Mouse (Mus musculus) frontal cortex, adult 2 months (tissue): ENCODE measurements around the gene Clec16a. TPM values are rescaled to one million over a fixed set of nuclear protein-coding genes. Genes with fewer than 3 reads are reported as not detected.
A peak's percentile ranks its signal among the peaks of the same experiment; 100 is the strongest.

ENCODE experiments used
- DNase-seq, 2 experiments: peaks; one replicate each; pipeline ENCODE4 v3.0.0; 2022; ENCODE audit warnings: low spot score in 1 of 2; ENCODE audit errors: extremely low spot score in 1 of 2
- polyA plus RNA-seq: library from polyadenylated mRNA; depleted of rRNA; stranded (reverse); fragments of >200 nt; gene quantifications from 2 replicates; pipeline ENCODE4 v1.2.3, GENCODE M21; 2012

Clec16a gene
- polyA plus RNA-seq, 1 experiment: 44.2 TPM

DNA sequence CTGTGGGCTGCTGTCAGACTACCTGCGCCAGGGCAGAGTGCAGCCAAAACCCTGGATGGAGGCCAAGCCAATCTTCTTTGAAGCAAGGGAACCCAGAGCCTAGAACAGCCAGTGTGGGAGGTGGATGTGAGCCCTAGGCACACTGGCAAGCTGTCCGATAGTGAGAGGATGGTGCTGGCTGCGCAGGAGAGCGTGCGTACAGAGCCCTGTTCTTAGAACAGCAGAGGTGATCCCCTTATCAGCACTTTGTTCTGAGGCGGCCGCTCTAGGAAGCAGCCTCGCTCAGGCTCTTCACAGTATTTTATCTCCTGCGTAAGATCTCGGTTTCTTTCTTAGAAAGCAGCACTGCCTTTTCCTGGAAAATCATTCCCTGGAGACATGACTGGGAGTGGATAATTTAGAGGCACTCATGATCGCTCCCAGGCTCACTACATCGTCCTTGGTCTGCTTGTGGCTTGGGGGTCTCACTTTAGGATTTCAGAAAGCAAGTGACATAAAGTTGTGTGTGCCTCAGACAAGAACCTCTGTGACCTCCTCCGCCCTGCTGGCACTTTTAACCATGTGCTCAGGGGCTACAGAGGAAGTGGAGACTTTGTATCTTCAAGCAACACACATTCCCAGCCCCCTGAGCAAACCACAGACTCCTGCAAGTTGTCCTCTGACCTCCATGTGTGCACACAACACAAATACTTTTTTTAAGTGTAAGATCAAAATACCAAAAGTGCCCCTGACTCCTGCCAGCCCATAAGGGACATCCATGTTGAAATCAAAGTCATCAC is 94.2 kb downstream of the Clec16a start:
- no peak for DNase-seq

DNA sequence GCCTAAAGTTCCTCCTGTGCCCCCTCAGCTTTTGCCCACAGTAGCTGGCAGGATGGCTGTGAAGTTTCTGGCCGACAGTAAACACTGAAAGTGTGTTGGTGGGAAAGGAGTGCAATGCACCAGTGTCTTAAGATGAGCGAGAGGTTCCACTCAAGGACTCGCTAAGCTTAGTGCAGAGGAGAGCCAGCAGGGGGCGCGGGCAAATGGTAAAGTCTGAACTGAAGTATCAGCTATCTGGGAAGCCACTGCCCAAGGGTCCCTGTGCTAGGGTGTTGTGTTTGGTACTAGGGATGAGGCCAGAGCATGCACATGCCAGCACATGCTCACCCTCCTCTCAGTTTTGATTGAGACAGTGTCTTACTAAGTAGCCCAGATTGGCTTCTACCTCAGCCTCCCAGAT is 94.9 kb downstream of the Clec16a start:
- peak in 1 of 2 experiments; percentile 88 for DNase-seq

DNA sequence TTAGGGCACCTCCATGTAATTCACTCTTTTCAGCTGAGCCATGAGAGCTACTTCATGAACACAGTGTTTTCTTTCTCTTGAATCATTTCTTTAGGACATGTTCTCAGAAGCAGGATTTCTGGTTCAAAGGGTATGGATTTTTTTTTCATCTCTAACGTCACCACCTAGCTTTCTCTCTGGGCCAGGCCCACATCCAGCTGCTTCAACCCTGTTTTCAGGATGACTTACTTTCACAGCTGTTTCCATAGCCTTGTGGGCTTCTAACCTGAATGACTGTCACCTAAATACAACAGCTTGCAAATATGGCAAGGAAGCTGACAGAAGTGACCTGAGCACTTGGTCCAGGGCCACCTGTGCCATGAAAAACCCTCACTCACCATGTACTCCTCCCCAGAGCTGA is 96.0 kb downstream of the Clec16a start:
- no peak for DNase-seq

GRCm38 (mm10) chr16:10642857-10643633 is 97.9 kb downstream of the Clec16a start:
- DNase-seq: no peak

DNA sequence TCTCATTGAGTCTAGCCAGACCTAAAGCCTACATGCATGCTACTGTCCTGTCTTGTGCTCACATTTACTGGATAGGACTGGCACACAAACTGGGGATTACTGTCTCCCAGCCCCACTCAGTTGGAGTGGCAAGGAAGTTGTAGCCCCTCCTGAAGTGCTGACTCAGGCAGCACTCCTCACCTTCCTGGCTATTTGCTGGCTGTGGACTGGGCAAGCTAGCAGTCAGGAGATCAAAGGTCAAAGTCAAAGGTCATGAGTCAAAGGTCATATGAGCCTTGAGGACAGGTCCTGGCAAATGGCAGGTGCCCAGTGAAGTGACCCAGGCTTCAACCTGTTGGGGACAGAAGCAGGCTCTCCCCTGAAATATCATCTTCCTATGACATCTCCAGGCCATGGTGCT is 99.1 kb downstream of the Clec16a start:
- no peak for DNase-seq

GRCm38 (mm10) chr16:10644731-10645130 is 99.6 kb downstream of the Clec16a start:
- DNase-seq: no peak

DNA sequence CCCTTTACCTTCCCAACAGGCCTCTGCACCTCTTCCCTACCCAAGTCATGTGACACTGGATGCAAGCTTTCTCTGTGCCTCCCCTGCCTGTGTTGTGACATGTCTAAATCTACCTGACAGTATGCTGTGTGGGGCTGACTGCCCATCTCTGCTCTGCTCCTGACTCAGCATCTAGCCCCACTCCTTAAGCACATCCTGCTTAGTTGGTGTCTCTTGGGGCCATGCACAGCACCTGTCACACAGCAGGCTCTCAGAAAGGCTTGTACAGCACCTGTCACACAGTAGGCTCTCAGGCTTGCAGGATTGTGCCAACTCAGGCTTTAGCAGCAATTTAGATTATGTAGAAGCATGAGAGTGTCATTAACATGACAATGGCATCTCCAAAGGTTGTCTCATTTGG is 106.7 kb downstream of the Clec16a start:
- no peak for DNase-seq

DNA sequence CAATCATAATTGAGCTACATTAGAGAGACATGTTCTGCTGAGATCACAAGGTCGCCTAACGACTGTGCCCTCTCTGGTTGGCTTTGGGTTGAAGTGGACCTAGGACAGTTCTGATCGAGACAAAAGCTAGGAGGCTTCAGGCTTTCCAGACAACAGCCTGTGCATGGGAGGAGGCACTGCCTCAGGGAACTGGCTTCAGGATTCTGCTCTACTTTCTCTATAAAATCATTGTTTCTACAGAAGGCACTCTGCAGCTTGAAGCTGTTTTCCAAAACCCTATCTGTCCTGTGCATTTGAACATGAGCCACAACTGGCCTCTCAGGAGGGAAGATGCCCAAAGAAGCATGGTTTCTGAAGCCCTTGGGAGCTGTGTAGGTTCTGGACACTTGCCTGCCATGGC is 107.8 kb downstream of the Clec16a start:
- DNase-seq: no peak

GRCm38 (mm10) chr16:10655236-10655635 is 110.1 kb downstream of the Clec16a start:
- no peak for DNase-seq

DNA sequence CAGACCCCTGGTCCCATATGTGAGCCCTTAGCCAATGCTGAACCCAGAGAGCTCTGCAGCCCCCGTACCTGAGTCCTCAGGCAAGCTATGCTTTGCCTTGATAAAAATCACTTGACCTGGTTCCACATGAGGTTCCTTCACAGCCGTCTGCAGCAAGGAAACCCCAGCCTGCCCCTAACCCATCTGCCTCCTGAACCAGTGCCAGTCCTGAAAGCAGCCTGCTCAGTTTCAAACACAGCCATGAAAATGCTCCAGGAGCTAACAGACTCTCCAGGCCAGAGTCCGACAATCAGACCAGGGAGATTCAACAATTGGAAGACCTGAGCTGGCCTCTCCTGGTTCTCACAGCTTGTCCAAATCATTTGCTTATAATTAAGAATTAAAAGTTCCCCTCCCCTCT is 110.8 kb downstream of the Clec16a start:
- DNase-seq: no peak

DNA sequence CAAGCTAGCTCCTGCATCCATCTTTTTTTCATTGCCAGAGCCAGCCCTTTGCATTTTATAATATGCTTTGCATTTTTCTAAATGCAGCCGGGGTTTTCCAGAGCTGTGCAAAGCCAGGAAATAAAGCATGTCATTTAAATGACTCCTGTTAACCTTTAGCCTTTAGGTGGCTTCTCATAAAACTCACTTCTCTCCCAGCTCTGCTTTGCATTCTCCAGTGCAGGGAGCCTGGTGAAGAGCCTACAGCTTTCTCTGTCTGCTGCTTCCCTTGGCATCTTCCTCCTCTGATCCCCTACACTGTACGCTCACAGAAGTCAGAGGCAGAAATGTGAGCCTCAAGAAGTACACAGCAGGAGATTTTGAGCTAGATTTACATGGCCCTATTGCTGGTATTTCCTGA is 111.3 kb downstream of the Clec16a start:
- peak in 1 of 2 experiments; percentile 45 for DNase-seq

GRCm38 (mm10) chr16:10656939-10657338 is 111.8 kb downstream of the Clec16a start:
- no peak for DNase-seq

DNA sequence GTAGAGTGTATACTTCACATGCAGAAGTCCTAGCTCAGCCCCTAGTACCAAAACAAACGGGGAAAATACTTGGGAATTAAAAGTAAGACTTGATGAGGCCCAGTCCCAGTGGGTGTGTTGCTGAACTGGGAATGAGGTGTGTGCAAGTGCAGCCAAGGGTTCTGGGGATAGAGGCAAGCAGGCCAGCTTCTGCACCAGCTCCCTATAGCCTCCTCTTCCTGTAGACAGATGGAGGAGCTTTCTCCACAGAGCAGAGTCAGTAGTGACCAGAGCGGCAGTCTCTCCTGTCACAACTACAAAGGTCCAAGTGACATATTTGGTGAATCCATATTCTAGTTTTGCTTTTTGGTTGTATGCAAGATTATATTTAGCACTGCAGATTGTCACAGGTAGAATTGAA is 114.1 kb downstream of the Clec16a start:
- DNase-seq: no peak

- DNase-seq: peak in 1 of 2 experiments; percentile 58
Observed at GRCm38 (mm10) chr16:10660526-10660925, 115.4 kb downstream of the Clec16a start.

DNA sequence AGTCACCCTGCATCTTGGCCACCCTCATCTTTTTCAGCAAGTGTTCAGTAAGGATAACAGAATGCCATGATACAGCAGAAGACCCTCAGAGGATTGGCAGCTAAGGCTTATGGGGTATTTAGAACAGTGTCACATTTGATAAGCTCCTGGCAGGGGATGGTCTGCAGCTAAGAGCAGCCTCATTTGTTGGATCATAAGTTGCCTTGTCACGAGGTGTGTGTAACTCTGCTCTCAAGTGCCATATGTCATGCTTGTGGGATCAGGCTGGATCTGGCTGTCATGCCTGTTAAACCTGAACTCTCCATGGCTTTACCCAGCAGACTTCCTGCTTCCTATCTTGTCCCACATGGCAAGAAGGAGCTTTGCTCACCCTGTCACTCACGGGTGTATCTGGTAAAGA is 116.2 kb downstream of the Clec16a start:
- no peak for DNase-seq

DNA sequence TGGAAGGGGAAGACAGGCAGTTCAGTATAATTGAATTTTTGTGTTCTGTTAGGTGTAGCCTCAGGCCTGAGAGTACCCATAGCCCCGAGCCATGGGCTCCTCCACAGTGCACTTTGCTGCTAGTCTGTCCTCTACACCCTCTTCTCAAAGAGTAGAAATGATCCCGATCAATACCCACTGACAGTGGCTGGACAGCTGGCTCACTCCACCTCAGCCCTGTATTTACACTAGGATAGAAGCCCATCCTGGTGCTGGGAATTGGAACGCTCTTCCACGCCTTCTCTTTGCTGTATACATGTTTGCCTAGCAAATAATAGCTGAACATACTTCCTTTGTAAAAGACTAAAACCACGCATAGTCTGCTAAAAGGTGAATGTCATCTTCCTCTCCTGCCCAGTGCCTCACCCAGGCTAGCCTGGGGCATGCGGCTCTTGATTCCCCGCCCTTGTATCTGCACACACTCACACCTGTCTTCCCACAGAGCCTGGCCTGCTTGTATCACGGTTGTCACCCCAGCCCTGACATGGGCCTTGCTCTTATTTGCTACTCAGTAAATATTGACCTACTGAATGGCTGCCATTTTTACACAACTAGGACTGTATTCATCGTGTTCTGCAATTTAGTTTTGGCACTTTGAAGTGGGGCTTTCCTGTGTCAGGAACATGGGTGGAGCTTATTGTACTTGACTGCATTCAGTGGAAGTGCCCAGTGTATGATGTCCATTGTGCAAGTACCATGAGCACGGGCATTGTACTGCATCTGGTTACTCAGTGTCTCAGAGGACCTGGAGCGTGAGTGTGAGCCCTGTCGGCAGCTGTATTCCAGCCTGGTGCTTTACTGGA is 119.0 kb downstream of the Clec16a start:
- no peak for DNase-seq

- DNase-seq: peak in 1 of 2 experiments; percentile 48
Observed at GRCm38 (mm10) chr16:10664921-10665894, 120.1 kb downstream of the Clec16a start.

GRCm38 (mm10) chr16:10666766-10667165 is 121.6 kb downstream of the Clec16a start:
- no peak for DNase-seq

GRCm38 (mm10) chr16:10668453-10668852 is 123.3 kb downstream of the Clec16a start:
- DNase-seq: no peak
